Mouse (Mus musculus) heart, postnatal 10 days (tissue): ENCODE measurements at regions not wholly inside any gene's neighbourhood (a gene's known extent, or its start where the extent isn't known, plus 50 kb on each side); places are given as distances from the start of the nearest gene placed in this dataset.

Experiments used
- DNase-seq, 2 experiments: peaks; one replicate each; pipeline ENCODE4 v3.0.0; 2021
- intact Hi-C: fragments of 180-260 bp; cut with DNase I; formaldehyde crosslinking; loops from one replicate; pipeline ENCODE4 v1.15.1; 2025

- DNase-seq = no peak
- intact Hi-C loops = loop anchor here (5.0 kb wide), 1 partner anchor 38 kb away; no protein-coding TSS in a partner anchor
Measured at GRCm38 (mm10) chr10:106414990-106415389, 55.1 kb upstream of the Ppfia2 start.

- intact Hi-C loops = no loop called here
- DNase-seq = no peak
Measured at GRCm38 (mm10) chr10:106417156-106417555, 53.0 kb upstream of the Ppfia2 start.
